Mouse (Mus musculus) erythroid progenitor cell, adult 5-6 weeks (primary cell): ENCODE results near the gene Mt3. TPM values are rescaled to one million over a fixed set of nuclear protein-coding genes. Genes with fewer than 3 reads are reported as not detected.
"Not testable (repeated sequence)": the region's sequence is repeated elsewhere in the genome, so short reads cannot be mapped to it uniquely, and the experiment has no call there.

Experiments
- ATAC-seq: replicated peaks from 2 replicates; pipeline ENCODE4 v1.8.0; 2016; ENCODE audit warnings: moderate number of reproducible peaks, mild to moderate bottlenecking, moderate TSS enrichment, inconsistent platforms; ENCODE audit not compliant: poor library complexity, low FRiP score, severe bottlenecking
- total RNA-seq, 2 experiments: library from RNA; stranded (forward) in 1 of 2; stranded (reverse) in 1 of 2; fragments of 150-400 nt in 1 of 2; fragments of 186-747, 209-891 nt in 1 of 2; gene quantifications; 2 replicates each; pipeline versions ENCODE4 v1.2.3 to v1.2.4; 2015 to 2017; ENCODE audit warnings: low replicate concordance in 2 of 2

The Mt3 gene
- total RNA-seq, 2 experiments from 2014 or later: not detected

GRCm38 (mm10) chr8:94140266-94140795, 12.1 kb upstream of the Mt3 start:
- no peak for ATAC-seq

GRCm38 (mm10) chr8:94148236-94148635, 4.2 kb upstream of the Mt3 start:
- no peak for ATAC-seq

GRCm38 (mm10) chr8:94150925-94151324, 1.5 kb upstream of the Mt3 start:
- ATAC-seq: peak; percentile 74

- ATAC-seq: no peak
Observed at GRCm38 (mm10) chr8:94153451-94153850, 1.0 kb downstream of the Mt3 start.

GRCm38 (mm10) chr8:94154537-94154936, 2.1 kb downstream of the Mt3 start:
- ATAC-seq: no peak

GRCm38 (mm10) chr8:94156092-94156491, 3.7 kb downstream of the Mt3 start:
- ATAC-seq: no peak

GRCm38 (mm10) chr8:94165772-94166171, 13.4 kb downstream of the Mt3 start:
- not testable (repeated sequence) for ATAC-seq

- peak; percentile 78 for ATAC-seq
Observed at GRCm38 (mm10) chr8:94167244-94167643, 14.8 kb downstream of the Mt3 start.

GRCm38 (mm10) chr8:94169547-94169946, 17.1 kb downstream of the Mt3 start:
- peak; percentile 62; the same call in 1 of the 2 replicates for ATAC-seq

- ATAC-seq: no peak
Observed at GRCm38 (mm10) chr8:94171321-94171755, 18.9 kb downstream of the Mt3 start.

GRCm38 (mm10) chr8:94172075-94172808, 19.8 kb downstream of the Mt3 start, which contains the start of gene Mt2:
Gene Mt2 (plus strand): TSS chr8:94172664.
- peak; percentile 85 for ATAC-seq

GRCm38 (mm10) chr8:94172809-94173732, 20.7 kb downstream of the Mt3 start:
- ATAC-seq: no peak

GRCm38 (mm10) chr8:94173848-94174403, 21.5 kb downstream of the Mt3 start:
- no peak for ATAC-seq

GRCm38 (mm10) chr8:94174619-94175213, 22.3 kb downstream of the Mt3 start:
- no peak for ATAC-seq

GRCm38 (mm10) chr8:94177716-94178390, 25.4 kb downstream of the Mt3 start:
- ATAC-seq: no peak

GRCm38 (mm10) chr8:94178857-94179712, 26.7 kb downstream of the Mt3 start, which contains the start of gene Mt1:
Gene Mt1 (plus strand): TSS chr8:94179082.
- peak; percentile 93 for ATAC-seq

GRCm38 (mm10) chr8:94179713-94180560, 27.5 kb downstream of the Mt3 start:
- ATAC-seq: no peak
